Mouse (Mus musculus) liver, embryonic 16.5 days (tissue): ENCODE measurements at regions not wholly inside any gene's neighbourhood (a gene's known extent, or its start where the extent isn't known, plus 50 kb on each side); places are given as distances from the start of the nearest gene placed in this dataset.

Source experiments
- ATAC-seq: fragments of 200-750 bp; cut with Nextera tagmentation; 2 replicates; pipeline ENCODE4 v1.8.0; 2017; ENCODE audit warnings: low read depth, mild to moderate bottlenecking, moderate number of reproducible peaks, moderate library complexity
- H3K27ac ChIP-seq: fragments of 300-500 bp; sonication (generic); 2 replicates; pipeline ENCODE4 v1.5.1; 2014; ENCODE audit warnings: mild to moderate bottlenecking, low read length
- H3K27me3 ChIP-seq: fragments of 300-500 bp; sonication (generic); 2 replicates; pipeline ENCODE4 v1.6.1; 2014; ENCODE audit warnings: low read depth, low read length, mixed read lengths; ENCODE audit not compliant: control insufficient read depth, insufficient read depth
- H3K36me3 ChIP-seq: fragments of 300-500 bp; sonication (generic); 2 replicates; pipeline ENCODE4 v1.6.1; 2014; ENCODE audit warnings: mild to moderate bottlenecking; ENCODE audit not compliant: control insufficient read depth, insufficient read depth
- H3K4me1 ChIP-seq: fragments of 300-500 bp; sonication (generic); 2 replicates; pipeline ENCODE4 v1.6.1; 2014; ENCODE audit warnings: low read depth, low read length, mixed read lengths; ENCODE audit not compliant: control insufficient read depth
- H3K4me2 ChIP-seq: fragments of 300-500 bp; sonication (generic); 2 replicates; pipeline ENCODE4 v1.6.1; 2014; ENCODE audit warnings: low read depth, low read length, mixed read lengths
- H3K4me3 ChIP-seq: fragments of 300-500 bp; sonication (generic); 2 replicates; pipeline ENCODE4 v1.5.1; 2014; ENCODE audit warnings: low read depth, mild to moderate bottlenecking, low read length
- H3K9ac ChIP-seq: fragments of 300-500 bp; sonication (generic); 2 replicates; pipeline ENCODE4 v1.6.1; 2014; ENCODE audit warnings: low read depth, low read length
- H3K9me3 ChIP-seq: fragments of 300-500 bp; sonication (generic); replicated peaks from 2 replicates; pipeline ENCODE4 v1.6.1; 2016; ENCODE audit warnings: low read length; ENCODE audit not compliant: control insufficient read depth
- WGBS: fragments of 180-500 bp; shearing (Covaris S2); extraction: QIAGEN DNeasy Blood & Tissue Kit; methylation state at CpG from one replicate; pipeline ENCODE4 v1.1.7; 2014; ENCODE audit not compliant: insufficient replicate concordance; 5-methylcytosine and 5-hydroxymethylcytosine counted together

GRCm38 (mm10) chr15:25468478-25468877 is 54.9 kb upstream of the Basp1 start:
- Histone ChIP-seq H3K9me3 (no peaks in the 10 kb centered on the region), H3K4me1 (no peaks in the 10 kb centered on the region; the same call in 1 of the 2 replicates), H3K27ac (no peak overlapping the region), H3K9ac (no peak overlapping the region), H3K27me3 (no peaks in the 10 kb centered on the region), H3K36me3 (no peaks in the 10 kb centered on the region), H3K4me2 (no peak overlapping the region), H3K4me3 (no peak overlapping the region)
- WGBS = 29% methylated on average over 2 of the region's 2 CpGs
- no peak for ATAC-seq

GRCm38 (mm10) chr15:25469185-25469845 is 55.8 kb upstream of the Basp1 start:
- H3K9ac ChIP-seq = no peak overlapping the region
- no peaks in the 10 kb centered on the region for H3K27me3 ChIP-seq
- WGBS = 61% methylated on average over 16 of the region's 16 CpGs
- no peak overlapping the region for H3K27ac ChIP-seq
- H3K4me3 ChIP-seq = no peak overlapping the region
- H3K4me1 ChIP-seq = peaks cover 5% of the 10 kb centered on the region; the same call in 1 of the 2 replicates
- ATAC-seq = no peak
- H3K9me3 ChIP-seq = no peaks in the 10 kb centered on the region
- no peak overlapping the region for H3K4me2 ChIP-seq
- H3K36me3 ChIP-seq = no peaks in the 10 kb centered on the region

- Histone ChIP-seq H3K27me3 (no peaks in the 10 kb centered on the region), H3K9ac (no peak overlapping the region), H3K4me3 (no peak overlapping the region), H3K36me3 (no peaks in the 10 kb centered on the region), H3K4me1 (peaks cover 5% of the 10 kb centered on the region; the same call in 1 of the 2 replicates), H3K9me3 (no peaks in the 10 kb centered on the region), H3K4me2 (no peak overlapping the region), H3K27ac (no peak overlapping the region)
- 63% methylated on average over 5 of the region's 5 CpGs for WGBS
- no peak for ATAC-seq
Observed at GRCm38 (mm10) chr15:25471331-25471730, 57.8 kb upstream of the Basp1 start.

GRCm38 (mm10) chr15:25473201-25473710 is 59.7 kb upstream of the Basp1 start:
- WGBS = 63% methylated on average over 3 of the region's 3 CpGs

GRCm38 (mm10) chr15:25474096-25474495 is 60.5 kb upstream of the Basp1 start:
- Histone ChIP-seq H3K27me3 (no peaks in the 10 kb centered on the region), H3K4me2 (no peak overlapping the region), H3K9ac (no peak overlapping the region), H3K4me3 (no peak overlapping the region), H3K36me3 (no peaks in the 10 kb centered on the region), H3K4me1 (peaks cover 5% of the 10 kb centered on the region; the same call in 1 of the 2 replicates), H3K9me3 (no peaks in the 10 kb centered on the region), H3K27ac (no peak overlapping the region)
- 57% methylated on average over 3 of the region's 3 CpGs for WGBS
- ATAC-seq = no peak

More at GRCm38 (mm10) chr15:25473201-25473710, 59.7 kb upstream of the Basp1 start:
- Histone ChIP-seq H3K4me3 (no peak overlapping the region), H3K9ac (no peak overlapping the region), H3K27ac (no peak overlapping the region), H3K4me2 (no peak overlapping the region), H3K36me3 (no peaks in the 10 kb centered on the region), H3K4me1 (peaks cover 5% of the 10 kb centered on the region; the same call in 1 of the 2 replicates), H3K27me3 (no peaks in the 10 kb centered on the region), H3K9me3 (no peaks in the 10 kb centered on the region)
- ATAC-seq = peak; percentile 78

GRCm38 (mm10) chr15:25482586-25482985 is 69.0 kb upstream of the Basp1 start:
- Histone ChIP-seq H3K9ac (no peak overlapping the region), H3K4me3 (no peak overlapping the region), H3K36me3 (no peaks in the 10 kb centered on the region), H3K4me2 (no peak overlapping the region), H3K27ac (no peak overlapping the region), H3K4me1 (no peaks in the 10 kb centered on the region), H3K27me3 (no peaks in the 10 kb centered on the region), H3K9me3 (no peaks in the 10 kb centered on the region)
- no peak for ATAC-seq
- WGBS = 52% methylated on average over 3 of the region's 3 CpGs

GRCm38 (mm10) chr15:25485372-25485771 is 71.8 kb upstream of the Basp1 start:
- peak overlapping the region; percentile 74 for H3K27ac ChIP-seq
- peak overlapping the region; percentile 15; the same call in 1 of the 2 replicates for H3K4me2 ChIP-seq
- ATAC-seq = peak; percentile 94
- no peak overlapping the region for H3K4me3 ChIP-seq
- WGBS = 47% methylated on average over 9 of the region's 9 CpGs
- no peak overlapping the region for H3K9ac ChIP-seq
- H3K27me3 ChIP-seq = no peaks in the 10 kb centered on the region
- H3K9me3 ChIP-seq = no peaks in the 10 kb centered on the region
- H3K4me1 ChIP-seq = no peaks in the 10 kb centered on the region
- H3K36me3 ChIP-seq = no peaks in the 10 kb centered on the region

- H3K4me1 ChIP-seq = no peaks in the 10 kb centered on the region
- H3K4me3 ChIP-seq = no peak overlapping the region
- no peaks in the 10 kb centered on the region for H3K36me3 ChIP-seq
- no peaks in the 10 kb centered on the region for H3K9me3 ChIP-seq
- H3K27me3 ChIP-seq = no peaks in the 10 kb centered on the region
- H3K27ac ChIP-seq = peak overlapping the region; percentile 34; the same call in 1 of the 2 replicates
- no peak overlapping the region for H3K9ac ChIP-seq
- 0 out of 2 replicates have a peak overlapping the region, but pooled peaks have one; percentile 15 for H3K4me2 ChIP-seq
- WGBS = 63% methylated on average over 7 of the region's 7 CpGs
- ATAC-seq = no peak
Observed at GRCm38 (mm10) chr15:25486158-25486557, 72.6 kb upstream of the Basp1 start.

- no peak for ATAC-seq
- H3K9ac ChIP-seq = no peak overlapping the region
- H3K36me3 ChIP-seq = no peaks in the 10 kb centered on the region
- H3K4me1 ChIP-seq = no peaks in the 10 kb centered on the region
- no peaks in the 10 kb centered on the region for H3K27me3 ChIP-seq
- no peak overlapping the region for H3K27ac ChIP-seq
- H3K9me3 ChIP-seq = no peaks in the 10 kb centered on the region
- H3K4me2 ChIP-seq = no peak overlapping the region
- H3K4me3 ChIP-seq = no peak overlapping the region
- WGBS = 57% methylated on average over 6 of the region's 6 CpGs
Observed at GRCm38 (mm10) chr15:25489804-25490203, 76.2 kb upstream of the Basp1 start.
